Mouse (Mus musculus) heart, postnatal 0 days (tissue): ENCODE measurements around the gene Olfr1239.

Experiments
- CTCF ChIP-seq: IDR thresholded peaks from 2 replicates; pipeline ENCODE4 v1.5.1; 2016; ENCODE audit warnings: antibody characterized with exemption, control low read depth, low read depth
- EP300 ChIP-seq: IDR thresholded peaks from 2 replicates; pipeline ENCODE4 v1.6.1; 2016; ENCODE audit warnings: antibody characterized with exemption, low read depth

DNA sequence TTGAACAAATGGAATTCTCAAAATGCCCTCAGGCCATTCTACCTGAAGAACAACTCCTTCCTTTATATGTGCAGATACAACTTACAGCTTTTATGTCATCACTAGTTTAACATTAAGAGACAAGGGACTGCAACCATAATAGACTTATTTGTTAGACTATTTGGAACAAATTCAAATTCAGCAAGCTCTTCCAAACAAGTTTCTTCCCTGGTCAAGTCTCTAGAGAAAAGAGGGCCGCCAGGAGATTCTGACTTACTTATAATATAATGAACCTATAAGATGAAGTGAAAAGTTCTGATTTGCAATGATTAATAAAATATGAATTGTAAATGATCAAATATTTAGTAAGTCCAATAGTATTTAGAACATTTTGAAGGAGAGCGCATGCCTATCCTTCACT lies 10.6 kb downstream of the Olfr1239 start, which contains the start of gene Olfr1238:
- TF ChIP-seq CTCF (no peak), EP300 (no peak)
